Mouse (Mus musculus): ENCODE data around the gene Dnaic2. TPM values are rescaled to one million over a fixed set of nuclear protein-coding genes. Genes with fewer than 3 reads are reported as not detected.

Dnaic2 gene
- total RNA-seq, 2 experiments from 2014 or later, result not detected

DNA sequence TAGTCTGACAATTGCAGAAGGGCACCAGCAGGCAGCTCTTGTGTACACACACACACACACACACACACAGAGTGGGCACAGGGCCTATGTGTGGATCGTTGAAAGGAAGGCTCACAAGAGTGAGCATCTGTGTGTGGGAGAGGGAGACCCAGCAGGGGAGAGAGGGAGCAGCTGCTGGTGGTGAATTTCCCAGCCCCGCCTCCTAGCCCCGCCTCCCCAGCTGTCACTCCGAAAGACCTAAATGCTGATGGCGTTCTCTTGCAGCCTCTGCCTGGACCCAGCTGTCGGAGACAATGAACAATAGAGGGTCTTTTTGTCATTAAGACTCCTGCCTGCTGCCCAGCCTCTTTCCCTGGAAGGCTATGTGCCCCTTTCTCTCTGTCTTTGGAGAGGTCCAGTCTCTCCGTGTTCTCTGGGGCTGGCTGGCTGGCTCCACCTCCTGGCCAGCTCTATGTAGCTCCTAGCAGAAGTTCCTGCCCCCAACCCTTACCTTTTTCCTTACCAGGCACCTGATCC is 68.1 kb downstream of the Dnaic2 start:
- ATAC-seq (replicated peaks; ENCODE audit: poor library complexity), result peak; percentile 40

DNA sequence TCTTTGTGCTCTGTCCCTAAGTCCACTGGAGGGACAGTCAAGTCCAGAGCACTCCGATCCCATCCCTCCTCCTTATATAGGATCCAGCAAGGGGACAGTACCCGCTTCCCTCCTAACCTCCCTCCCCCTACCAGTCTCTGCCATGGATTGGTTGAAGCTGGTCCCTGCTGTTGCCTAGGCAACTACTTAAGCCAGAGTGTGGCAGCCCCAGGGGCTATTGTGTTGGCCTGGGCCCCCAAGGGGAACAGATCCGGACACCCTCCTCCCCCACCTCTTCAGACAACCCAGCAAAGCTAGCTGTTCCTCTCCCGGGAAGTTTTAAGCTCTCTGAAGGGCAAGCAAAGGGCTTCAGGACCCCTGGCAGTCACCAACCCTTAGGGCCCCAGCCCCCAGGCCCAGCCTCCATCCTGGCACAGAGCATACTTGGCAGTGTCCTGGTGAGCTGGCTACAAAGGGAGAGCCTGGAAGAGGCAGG is 68.7 kb downstream of the Dnaic2 start, which contains the start of gene Btbd17:
Gene Btbd17 (minus strand): TSS at position 98 of the 475 bp plus-strand sequence.
- no peak for ATAC-seq (replicated peaks; ENCODE audit: poor library complexity)

DNA sequence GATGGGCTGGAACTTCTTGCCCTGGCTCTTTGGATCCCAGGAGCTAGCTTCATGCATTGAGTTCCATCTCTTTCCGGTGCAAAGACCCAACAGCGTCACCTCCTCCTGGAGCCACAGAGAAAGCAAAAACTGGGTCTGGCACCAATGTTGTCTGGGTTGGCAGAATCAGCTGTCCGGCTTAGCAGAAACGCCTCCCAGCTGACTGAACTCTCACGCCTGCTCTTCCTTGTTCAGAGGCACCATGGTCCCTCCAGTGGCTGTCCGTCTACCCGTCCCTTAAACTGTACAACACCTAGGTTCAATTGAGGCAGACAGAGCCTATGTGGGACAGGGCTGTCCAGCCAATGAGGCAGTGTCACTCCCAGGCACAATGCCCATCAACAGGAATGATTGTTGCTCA is 70.0 kb downstream of the Dnaic2 start:
- no peak for ATAC-seq (replicated peaks; ENCODE audit: poor library complexity)

DNA sequence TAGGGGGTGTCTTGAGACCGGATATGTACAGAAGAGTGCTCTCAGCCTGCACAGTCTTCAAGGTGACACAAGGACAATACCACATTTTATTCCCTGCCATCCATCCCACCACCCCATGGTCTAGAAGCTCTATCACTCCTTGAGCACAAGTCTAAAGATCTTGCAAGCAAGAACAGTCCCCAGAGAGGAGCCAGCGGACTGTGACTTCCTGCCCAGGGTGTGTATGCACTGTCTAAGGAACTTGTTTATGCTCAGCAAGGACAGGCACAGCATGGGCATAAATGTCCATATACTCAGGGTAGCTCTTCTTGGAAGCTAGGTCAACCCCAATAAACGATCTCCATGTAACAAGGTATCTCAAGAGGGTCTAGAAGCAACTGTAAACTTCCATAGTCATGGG is 70.8 kb downstream of the Dnaic2 start:
- no peak for ATAC-seq (replicated peaks; ENCODE audit: poor library complexity)

DNA sequence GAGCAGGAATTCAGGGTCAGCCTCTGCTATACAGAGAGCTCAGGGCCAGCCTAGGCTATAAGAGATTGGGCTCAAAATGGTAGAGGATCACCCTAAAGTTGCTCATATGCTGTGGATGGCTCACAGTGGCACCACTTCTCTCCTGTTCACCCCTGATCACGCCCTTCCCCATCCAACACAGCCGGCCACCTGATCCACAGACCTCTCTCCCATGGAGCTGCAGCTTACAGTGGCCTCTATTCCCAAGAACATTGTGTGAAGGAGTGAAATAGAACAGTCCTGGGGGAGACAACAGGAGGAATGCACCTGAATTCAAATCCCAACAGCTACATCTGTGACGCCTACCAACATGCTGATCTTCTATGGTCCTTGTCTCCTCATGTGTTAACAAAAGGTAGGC is 71.4 kb downstream of the Dnaic2 start, which contains the start of gene Gpr142:
Gene Gpr142 (plus strand): TSS at position 301 of the 400 bp plus-strand sequence.
- ATAC-seq (replicated peaks; ENCODE audit: poor library complexity), result no peak

DNA sequence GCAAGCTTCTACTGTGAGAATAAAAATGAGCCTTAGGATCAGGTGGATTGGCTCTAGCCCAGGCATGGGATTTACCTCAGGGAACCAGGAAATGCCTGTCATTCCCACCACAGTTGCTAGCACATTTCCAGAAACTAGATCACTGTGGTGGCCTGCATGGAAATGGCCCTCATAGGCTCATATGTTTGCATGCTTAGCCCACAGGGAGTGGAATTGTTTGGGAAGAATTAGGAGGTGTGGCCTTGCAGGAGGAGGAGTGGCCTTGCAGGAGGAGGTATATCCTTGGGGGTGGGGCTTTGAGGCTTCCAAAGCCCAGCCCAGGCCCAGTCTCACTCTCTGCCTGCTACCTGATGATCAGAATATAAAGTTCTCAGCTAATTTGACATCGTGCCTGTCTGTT is 74.7 kb downstream of the Dnaic2 start:
- ATAC-seq (replicated peaks; ENCODE audit: poor library complexity), result no peak

DNA sequence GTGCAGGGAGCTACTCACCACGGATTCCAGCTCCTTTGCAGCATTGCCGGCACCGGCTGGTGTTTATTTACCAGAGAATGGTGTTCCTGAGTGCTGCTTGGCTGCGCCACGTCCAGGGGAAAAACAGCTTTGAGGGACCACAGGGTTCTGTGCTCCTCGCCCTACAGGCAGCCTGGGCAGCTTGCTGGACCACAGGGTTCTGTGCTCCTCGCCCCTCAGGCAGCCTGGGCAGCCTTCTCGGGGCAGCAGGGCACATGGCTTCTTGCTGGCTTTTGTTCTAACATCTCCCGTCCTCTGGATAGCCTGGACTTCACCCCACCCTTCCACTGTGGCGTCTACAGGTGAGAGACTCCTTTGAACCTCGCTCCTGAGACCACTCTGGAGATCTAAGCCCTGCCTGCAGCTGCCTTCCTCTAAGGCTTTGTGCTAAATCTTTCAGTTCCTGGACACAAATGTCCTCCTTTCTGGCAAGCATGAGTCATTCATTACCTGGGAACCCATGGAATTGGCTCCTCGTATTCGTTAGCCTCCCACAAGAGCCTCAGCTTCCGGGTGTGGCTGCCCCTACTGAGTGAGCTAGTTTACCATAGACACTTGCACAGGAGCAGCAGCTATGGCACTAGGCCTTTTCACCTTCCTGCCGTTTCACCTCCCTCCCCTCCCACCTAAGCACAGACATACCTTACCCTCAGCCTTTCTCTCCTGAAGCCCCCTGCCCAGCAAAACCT is 75.5 kb downstream of the Dnaic2 start:
- no peak for ATAC-seq (replicated peaks; ENCODE audit: poor library complexity)

DNA sequence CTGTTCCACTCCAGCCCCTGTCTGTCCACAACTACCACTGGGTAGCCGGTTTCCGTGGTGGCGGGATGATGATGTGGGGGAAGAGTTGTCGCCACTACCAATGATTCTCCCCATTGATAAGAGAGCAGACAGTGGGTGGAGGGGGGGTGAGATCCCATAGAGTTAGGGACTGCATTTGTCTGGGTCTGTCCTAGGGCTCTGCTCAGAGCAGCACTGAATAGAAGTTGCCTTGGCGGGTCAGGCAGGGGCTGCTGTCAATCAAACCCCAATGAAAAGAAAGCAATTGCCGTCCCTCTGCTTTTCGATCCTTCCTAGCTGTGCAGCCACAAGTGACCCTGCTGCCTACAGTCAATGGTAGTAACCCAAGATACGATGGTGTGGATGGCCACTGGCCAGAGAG is 76.8 kb downstream of the Dnaic2 start:
- no peak for ATAC-seq (replicated peaks; ENCODE audit: poor library complexity)

DNA sequence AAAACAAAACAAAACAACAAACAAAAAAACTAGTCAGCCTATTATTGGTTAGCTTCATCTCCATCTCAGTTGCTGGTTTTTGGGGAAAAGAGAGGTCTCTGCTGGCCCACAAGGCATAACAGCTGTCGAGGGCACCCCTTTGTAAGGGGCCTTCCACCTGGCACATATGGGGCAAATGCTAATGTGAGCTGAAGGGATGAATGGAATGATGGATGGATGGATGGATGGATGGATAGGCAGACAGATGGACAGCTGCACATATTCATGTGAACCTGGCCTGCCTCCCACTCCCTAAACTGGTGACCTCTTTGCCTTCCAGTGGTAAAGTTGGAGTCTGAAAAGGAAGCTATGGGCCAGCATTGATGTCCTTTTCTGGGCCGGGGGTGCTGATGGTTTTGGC is 79.8 kb downstream of the Dnaic2 start:
- ATAC-seq (replicated peaks; ENCODE audit: poor library complexity), result no peak

Other genes with a start within 250 kb of the Dnaic2 start
- 1,088 and 1,176 TPM in 2 replicates for gene Rpl38, start 58.9 kb upstream of the Dnaic2 start, total RNA-seq (2015)
- gene Rpl38, start 58.9 kb upstream of the Dnaic2 start, total RNA-seq (2017), result 3,319 and 5,175 TPM in 2 replicates
- gene Ttyh2, start 52.0 kb upstream of the Dnaic2 start, total RNA-seq (2015), result 3.1 and 4.0 TPM in 2 replicates
- gene Ttyh2, start 52.0 kb upstream of the Dnaic2 start, total RNA-seq (2017), result 4.4 and 5.9 TPM in 2 replicates
- not detected in 2 replicates for gene Kif19a, start 38.0 kb downstream of the Dnaic2 start, total RNA-seq (2015)
- gene Kif19a, start 38.0 kb downstream of the Dnaic2 start, total RNA-seq (2017), result not detected in 2 replicates
- gene Btbd17, start 68.5 kb downstream of the Dnaic2 start, total RNA-seq (2015), result not detected in 2 replicates
- not detected in 2 replicates for gene Btbd17, start 68.5 kb downstream of the Dnaic2 start, total RNA-seq (2017)
- not detected in 2 replicates for gene Gpr142, start 71.5 kb downstream of the Dnaic2 start, total RNA-seq (2015)
- not detected in 2 replicates for gene Gpr142, start 71.5 kb downstream of the Dnaic2 start, total RNA-seq (2017)
- not detected in 2 replicates for gene Gprc5c, start 123.7 kb downstream of the Dnaic2 start, total RNA-seq (2015)
- gene Gprc5c, start 123.7 kb downstream of the Dnaic2 start, total RNA-seq (2017), result 0.67 TPM in 1 of 2 replicates, not detected in the other
- gene Cd300a, start 162.6 kb downstream of the Dnaic2 start, total RNA-seq (2015), result 7.7 and 8.9 TPM in 2 replicates
- gene Cd300a, start 162.6 kb downstream of the Dnaic2 start, total RNA-seq (2017), result 14.2 and 29.7 TPM in 2 replicates
- gene Cd300lb, start 207.0 kb downstream of the Dnaic2 start, total RNA-seq (2015), result 18.8 and 25.5 TPM in 2 replicates
- gene Cd300lb, start 207.0 kb downstream of the Dnaic2 start, total RNA-seq (2017), result 12.1 and 15.6 TPM in 2 replicates
- 0.39 and 1.8 TPM in 2 replicates for gene Cd300c, start 241.7 kb downstream of the Dnaic2 start, total RNA-seq (2015)
- gene Cd300c, start 241.7 kb downstream of the Dnaic2 start, total RNA-seq (2017), result not detected in 2 replicates